Mouse (Mus musculus): Measurements from ENCODE around the gene Flnc.

Gene Flnc

DNA sequence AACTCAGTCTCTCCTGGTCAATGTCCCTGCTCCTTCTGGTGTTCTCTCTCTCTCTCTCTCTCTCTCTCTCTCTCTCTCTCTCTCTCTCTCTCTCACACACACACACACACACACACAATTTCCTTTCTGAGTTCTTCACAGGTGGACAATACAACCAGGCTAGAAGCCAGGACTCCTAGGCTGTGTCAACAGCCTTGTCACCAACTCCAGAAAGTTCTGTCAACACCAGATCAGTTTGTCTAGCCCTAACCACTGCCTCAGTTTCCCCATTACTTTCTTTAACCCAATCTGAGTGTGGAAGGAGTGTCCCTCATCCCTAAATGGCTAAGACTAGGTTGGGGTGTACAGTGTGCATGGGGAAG lies 399 bp upstream of the Flnc start:
- DNase-seq: no peak

DNA sequence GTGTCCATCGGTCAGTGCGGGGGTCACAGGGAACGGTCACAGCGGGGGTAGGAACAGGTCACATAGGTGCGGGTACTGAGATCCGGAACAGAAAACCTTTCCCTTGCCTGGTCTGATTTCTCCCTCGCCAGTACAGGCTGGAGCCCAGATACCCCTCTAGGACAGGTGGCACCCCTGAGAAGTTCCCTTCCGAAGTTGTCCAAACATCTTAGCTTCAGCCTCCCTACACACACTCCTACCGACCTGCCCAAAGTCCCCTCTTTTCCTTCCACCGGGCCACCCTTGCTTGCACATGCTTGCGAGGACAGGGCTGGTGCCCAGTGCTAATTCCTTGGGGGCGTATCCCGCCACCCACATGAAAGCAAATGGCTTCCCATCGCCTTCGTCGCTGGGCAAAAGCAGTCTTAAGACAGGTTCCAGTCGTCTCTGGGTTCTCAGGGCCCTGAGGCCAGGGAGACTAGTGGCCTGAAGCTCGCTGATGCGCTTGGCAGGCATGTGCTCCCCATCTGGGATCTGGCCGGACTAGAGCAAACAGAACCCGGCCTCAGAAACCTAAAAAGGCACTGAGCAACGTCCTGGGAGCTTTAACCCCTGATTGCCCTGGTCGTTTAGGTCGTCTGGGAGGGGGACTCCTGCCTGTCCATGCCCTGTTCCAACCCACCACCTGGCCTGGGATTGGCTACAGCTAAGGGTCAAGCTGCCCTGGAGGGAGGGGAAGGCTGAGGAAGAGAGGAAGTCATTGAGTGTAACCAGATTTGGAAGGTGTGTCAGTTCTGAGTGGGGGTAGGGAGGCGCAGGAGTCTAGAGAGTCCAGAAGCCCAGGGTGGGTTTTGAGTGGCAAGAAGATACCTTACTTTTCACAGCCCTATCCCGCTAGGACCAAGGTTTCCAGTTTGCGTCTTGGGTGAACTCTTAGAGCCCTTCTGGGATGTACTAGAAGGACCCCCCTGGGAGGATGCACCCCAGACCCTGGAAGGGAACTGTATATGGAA lies 1.0 kb downstream of the Flnc start:
- DNase-seq: no peak

DNA sequence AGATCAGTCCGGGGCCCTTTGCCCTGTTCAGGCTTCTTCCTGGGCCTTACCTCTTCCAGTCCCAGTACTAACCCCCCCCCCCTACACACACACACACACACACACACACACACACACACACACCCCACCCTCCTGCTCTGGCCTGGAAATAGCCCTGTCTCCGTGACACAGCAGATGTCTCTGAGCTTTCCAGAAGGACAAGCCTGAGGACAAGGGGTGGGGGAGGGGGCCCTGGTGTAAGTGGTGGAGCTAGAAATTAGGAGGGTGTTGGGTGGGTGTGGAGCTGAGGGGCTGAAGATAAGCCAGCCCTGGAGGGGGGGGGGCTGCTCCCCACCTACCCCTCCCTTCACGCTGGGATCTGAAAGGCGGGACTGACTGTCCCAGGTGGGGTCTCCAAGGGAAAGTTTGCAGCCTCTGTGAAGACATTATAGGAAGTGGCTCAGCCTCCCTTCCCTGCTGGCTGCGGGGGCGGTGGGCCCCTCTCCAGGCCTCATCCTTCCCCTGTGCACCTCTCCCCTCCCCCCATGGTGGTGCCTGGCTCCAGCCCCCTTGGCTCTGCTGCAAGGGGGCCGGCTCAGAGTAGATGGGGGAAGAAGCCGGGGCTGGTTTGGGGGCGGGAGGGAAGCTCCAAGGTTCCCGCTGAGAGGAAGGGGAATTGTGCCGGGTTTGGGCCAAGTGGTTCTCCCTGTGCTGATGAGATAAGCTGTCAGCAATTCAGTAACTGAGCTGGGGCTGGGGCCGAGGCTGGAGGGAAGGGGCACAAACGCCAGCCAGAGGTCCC lies 2.0 kb downstream of the Flnc start:
- no peak for DNase-seq

DNA sequence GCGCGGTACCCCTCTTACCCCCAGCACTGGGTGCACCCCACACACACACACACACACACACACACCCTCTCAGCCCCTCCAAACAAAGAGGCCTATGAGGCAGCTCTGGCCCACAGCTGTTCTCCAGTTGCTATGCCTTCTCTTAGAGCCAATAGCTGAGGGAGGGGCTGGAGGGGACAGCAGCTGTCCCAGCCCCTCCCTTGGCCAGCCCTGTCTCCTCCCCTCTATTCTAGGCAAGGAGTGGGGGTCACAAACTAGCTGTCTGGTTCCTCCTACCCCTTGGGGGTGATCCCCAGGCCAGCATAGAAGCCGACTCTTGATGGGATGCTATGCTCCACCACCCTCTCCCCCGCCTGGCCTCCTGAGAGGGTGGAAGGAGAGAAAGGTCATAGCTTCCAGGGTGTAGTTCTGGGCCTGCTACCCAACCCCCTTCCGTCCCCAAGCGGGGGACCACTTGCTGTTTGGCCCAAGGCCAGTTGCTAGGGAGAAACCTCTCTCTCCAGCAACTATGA lies 2.9 kb downstream of the Flnc start:
- no peak for DNase-seq

DNA sequence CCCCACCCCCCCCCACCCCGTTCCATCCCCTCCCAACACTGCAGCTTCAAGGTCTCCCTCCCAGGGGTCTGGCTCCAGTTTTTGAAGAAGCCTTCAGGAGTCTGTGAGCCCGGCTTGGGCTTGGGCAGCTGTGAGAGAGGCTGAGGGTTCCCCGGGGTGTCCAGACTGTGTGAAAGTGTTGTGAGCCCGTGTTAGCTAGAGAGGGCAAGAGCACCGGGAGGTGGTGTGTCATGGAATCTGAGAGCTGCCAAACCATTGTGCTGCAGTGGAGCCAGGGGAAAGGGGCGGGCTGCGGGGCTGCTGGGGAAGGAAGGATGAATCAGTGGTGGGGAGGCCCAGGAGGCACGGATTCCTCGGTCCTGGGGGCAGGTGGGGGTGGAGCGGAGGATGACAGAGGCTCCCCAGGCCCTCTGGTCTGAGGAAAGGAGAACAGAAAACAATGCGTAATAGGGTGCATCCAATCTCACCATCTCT lies 3.4 kb downstream of the Flnc start:
- no peak for DNase-seq

DNA sequence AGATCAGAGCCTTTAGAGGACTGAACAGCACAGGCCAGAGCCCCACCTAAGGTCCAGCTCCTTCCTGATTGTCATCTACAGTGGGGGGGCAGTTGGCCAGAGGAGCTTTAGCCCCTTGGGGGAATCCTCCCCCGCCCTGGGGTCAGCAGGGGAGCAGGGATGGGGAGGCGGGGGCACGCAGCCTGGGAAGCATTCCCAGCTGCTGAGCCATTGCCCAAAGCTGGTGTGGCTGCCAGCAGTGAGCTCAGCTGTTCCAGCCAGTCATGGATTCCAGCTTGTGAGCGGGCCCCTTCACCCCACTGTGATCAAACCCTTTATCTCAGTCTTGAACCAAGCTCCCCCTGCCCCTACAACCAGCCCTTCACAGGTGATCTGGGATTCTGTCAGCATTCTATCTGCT lies 6.2 kb downstream of the Flnc start:
- DNase-seq: no peak

DNA sequence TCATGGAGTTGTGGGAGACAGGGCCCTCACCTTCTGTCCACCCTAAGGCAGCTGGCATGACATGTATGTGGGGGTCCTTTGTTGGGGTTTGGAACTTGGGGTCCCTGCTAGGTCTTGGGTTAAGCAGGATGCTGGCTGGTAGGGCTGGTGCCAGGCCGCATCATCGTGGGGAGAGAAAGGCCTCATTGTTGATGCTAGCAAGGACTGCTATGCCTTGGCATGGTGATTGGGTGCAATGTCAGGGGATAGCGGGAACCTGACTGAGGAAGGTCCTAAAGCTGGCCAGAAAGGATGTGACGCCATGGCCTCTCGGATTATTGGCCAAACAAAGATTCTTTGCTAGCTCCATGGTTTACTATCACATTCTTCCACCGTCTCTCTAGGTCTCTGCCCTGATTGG lies 6.7 kb downstream of the Flnc start:
- DNase-seq: no peak

DNA sequence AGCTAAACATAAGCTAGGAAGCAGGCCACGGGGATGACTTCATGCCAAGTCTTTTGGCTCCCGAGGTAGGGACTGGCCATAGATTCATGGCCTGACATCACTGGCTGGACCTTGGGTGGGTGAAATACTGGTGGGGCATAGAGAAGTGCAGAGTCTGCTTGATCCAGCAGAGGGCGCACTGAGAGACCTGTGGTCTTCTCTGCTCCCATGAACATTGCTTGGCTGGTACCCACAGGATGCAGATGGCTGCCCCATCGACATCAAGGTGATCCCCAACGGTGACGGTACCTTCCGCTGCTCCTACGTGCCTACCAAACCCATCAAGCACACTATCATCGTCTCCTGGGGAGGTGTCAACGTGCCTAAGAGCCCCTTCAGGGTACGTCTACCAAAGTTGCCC lies 11.7 kb downstream of the Flnc start:
- peak; percentile 48 for DNase-seq

DNA sequence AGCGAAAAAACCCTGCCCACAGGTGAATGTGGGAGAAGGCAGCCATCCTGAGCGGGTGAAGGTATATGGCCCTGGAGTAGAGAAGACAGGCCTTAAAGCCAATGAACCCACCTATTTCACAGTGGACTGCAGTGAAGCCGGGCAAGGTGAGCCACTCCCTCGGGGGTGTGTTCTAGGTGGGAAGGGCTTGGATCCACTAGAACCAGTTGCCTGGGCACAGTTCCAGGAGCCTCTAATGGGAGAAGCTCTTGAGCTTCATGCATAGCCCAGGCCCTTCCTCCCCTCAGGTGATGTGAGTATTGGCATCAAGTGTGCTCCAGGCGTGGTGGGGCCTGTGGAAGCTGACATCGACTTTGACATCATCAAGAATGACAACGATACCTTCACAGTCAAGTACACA lies 12.3 kb downstream of the Flnc start:
- no peak for DNase-seq

DNA sequence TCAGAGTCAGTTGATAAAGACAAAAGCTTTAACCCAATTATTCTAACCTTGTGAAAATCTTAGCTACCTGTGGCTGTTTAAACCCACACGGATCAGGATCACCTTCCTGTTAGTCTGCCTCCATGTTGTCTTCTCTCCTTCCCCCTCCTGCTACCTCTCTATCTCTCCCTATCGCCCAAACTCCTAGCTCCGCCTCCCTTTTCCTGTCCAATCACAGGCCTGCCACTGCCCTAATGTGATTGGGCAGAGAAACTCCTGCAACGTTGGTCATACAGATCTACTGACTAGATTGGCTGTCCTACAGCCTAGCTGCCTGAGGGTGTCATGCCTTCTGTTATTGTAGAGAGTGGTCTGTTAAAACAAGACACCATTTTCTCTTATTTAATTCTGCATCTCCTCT lies 16.8 kb downstream of the Flnc start:
- no peak for DNase-seq

DNA sequence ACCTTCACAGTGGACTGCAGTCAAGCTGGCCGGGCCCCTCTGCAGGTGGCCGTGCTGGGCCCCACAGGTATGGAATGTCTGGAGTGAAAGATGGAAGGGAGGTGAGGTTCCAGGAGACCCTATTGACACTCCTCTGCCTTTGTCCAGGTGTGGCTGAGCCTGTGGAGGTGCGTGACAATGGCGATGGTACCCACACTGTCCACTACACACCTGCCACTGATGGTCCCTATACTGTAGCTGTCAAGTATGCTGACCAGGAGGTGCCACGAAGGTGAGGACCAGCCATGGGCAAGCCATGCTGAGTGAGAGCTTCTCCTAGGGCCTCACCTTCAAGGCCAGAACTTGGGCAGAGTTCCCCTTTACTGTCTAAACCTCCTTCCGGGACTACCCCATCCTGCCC lies 17.6 kb downstream of the Flnc start:
- no peak for DNase-seq

DNA sequence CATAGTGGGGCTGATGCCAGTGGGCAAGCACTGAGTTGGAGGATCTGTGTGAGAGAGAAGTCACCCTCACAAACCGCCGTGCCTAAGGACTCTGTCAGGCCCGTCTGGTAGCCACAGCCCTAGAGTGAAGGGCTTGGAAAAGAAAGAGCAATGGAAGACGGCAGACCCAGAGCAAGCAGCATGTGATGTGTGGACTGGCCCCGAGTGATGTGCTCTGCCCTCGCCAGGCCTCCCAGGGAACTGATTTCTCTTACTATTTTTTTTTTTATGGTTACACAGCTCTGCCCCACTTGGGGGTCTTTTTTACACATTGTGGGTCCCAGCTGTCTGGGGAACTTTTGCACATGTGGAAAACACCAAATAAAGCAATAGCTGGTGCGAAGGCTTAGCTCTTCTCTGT lies 28.4 kb downstream of the Flnc start:
- no peak for DNase-seq

DNA sequence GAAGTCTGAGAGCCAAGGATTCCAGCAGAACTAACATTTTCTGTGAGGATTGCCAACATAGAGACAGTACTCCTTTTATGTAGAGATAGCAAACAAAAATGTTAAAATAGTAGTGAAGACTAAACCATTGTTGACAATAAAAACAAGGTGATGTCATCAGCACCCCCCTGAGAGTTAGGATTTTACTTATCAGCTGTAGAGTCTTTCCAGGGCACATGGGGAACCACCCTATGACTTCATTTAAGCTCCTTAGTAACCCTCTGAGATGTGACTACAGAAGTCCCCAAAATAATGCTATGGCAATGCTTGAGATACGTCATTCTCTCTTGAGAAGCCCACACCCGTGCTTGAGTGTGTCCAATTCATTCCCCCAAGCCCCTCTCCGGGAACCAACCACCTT lies 30.3 kb downstream of the Flnc start:
- no peak for DNase-seq

DNA sequence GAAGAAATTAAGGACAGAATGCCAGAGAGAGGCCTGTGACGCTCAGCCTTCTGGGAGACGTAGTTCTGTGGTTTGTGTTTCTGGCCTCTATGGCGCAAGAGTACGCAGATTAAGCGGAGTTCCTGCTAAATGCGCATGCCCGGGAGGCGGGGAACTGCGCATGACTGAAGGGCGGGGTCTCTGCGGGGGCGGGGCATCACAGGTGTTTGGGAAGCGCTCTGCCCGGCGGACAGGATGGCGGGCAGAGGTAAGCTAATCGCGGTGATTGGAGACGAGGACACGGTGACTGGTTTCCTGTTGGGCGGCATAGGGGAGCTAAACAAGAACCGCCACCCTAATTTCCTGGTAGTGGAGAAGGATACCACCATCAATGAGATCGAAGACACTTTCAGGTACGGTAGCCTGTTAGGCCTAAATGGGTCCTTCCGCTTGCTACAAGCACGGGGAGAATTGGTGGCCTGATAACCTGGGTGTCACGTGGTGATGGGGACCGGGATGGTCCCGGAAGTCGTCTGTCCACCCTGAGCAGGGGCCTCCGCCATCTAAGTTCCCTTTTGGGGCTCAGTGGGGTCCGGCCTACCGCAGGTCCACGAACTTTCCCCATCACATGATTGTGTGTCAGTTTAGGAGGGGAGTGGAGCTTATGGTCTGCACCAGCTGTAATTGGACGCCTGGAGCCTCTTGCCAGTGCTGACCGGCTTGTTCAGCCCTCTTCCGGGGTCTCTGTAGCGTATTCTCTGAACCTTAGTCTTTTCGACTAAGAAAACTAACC lies 34.7 kb downstream of the Flnc start, which contains the start of gene Atp6v1f:
Gene Atp6v1f (plus strand): TSS at position 136 of the 772 bp plus-strand sequence.
- peak; percentile 95 for DNase-seq

DNA sequence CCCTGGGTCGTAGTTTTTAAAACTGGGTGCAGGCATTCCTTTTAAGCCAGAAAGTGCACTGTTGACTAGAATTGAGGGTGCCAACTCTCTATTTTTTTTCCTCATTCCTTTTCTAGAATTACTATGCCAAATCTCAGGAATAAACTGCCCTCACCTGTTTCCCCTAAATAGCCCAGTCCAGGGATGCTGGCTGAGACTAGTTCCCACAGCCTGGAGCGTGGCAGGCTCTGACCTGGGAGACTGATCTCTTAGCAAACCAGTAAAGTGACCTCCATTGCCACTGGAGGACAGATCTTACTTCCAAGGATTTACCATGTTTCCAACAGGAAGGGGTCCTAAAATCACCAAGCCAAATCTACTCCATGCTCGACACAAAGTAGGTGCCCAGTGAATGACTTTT lies 35.8 kb downstream of the Flnc start:
- peak; percentile 58 for DNase-seq

DNA sequence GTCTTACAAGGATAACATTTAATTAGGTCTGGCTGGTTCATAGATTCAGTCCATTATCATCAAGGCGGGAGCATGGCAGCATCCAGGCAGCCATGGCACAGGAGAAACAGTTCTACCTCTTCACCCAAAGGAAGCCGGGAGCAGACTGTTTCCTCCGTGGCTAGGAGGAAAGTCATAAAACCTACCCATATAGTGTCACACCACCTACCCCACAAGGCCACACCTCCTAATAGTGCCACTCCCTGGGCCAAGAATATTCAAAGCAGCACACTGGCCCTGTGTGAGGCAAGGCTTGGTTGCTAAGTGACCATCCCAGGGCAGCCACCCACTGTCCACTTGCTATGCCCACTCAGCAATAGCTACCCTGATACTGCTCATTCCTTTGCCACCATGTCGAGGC lies 38.1 kb downstream of the Flnc start, which contains the start of gene Atp6v1fnb:
Gene Atp6v1fnb (plus strand): TSS at position 301 of the 400 bp plus-strand sequence.
- DNase-seq: no peak

DNA sequence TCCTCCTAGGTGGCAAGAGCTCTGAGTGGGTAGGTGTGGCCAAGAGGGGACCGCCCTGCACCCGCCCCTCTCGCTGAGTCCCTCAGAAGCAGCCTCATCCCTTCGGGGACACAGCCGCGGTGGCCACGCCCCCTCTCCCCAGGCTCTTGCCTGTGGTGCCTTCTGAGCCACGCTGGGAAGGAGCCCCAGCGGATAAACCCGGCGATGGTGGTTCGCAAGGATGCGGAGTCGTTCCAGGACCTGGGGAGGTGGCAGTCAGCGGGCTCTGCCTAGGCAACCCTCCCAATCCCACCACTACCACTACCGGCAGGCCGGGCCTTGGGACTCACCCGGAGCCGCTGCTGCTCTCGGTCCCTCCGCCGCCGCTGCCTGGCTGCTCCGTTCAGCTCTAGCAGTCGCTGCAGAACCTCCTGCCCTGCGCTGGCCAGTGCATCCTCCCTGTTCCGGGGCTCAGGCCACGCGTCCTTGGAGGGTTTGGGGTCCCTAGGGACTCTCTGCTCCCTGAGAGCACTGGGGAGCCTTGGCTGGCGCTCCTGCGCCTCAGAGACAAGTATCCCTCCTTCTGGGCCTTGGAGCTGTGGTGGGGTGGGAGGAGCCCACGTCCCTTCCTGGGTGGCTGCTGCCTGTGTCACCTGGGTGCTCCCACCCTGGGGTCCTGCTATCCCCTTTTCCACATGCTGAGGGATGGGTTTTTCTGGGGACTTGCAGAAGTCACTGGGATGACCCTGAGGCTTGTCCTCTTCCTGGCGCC lies 41.1 kb downstream of the Flnc start:
- DNase-seq: peak; percentile 90

DNA sequence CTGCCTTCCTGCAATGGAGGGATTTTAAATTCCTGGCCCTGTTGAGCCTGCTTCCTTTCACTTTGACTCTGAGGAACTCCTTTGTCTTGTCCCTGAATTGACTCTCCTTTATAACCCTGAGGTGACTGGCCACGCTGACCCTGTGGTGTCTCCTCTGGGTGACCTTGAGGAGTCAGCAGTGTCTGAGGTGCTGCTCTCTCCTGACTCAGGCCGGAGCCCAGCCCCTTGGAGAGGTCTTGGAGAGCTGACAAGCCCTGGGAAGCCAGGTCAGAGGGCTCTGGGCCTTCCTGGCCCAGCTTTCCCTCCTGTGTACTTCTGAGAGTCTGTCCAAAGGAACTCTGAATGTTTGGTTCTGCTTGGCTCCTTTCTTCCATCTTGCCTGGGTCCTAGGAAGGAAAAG lies 41.7 kb downstream of the Flnc start:
- DNase-seq: peak; percentile 83

DNA sequence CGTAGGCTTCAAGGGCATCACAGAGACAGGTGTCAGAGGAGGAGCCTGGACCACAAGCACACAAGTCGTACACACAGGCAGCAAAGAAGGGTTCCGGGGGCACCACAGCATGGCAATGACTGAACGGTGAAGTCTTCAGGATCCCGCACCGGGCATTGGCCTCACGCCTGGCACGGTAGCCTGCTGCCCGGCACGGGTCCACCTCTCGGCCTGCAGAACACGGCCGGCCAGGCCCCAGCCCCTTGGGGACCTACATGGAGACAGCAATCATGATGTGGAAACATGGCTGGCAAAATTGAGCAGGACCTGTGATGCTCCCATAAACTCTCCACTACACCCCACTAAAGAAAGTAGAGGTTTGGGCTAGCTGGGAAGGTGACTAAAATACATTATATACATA lies 49.6 kb downstream of the Flnc start:
- no peak for DNase-seq

DNA sequence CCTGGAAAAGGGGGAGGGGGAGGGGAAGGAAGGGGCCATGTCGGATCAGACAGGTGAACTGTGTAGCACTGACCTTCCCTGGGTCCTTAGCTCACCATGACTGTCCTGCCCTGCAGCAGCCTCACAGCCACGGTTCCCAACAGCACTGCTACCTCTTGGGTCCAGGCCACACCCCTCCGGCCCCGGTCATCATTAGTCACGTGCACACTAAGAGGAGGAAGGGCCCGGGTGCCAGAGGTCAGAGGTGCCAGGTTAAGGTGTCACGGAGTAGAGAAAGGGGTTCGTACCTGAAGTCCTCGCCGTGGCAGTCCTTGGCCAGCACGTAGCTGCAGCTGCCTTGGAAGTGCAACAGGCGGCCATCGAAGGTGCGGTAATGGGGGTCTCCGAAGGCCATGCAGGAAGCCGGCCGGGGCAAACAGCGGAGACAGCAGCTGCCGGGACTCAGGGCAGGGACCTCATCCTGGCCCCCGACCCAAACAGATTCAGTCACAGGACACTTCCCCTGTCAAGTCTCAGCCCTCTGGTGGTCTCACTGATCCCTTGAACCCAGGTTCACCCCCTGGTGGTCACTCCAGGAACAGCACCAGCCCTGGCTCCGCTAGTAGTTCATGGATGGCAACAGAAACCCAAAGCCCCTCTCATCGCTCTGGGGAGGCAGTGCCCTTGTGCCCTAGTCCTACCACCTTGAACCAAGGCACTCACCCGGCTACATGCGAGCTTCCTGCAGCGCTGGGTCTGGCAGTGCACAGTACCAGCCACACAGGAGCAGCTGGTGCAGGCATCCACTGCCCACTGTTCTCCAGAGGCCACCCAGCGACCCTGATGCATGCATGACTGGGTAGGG lies 51.9 kb downstream of the Flnc start:
- DNase-seq: peak; percentile 60

DNA sequence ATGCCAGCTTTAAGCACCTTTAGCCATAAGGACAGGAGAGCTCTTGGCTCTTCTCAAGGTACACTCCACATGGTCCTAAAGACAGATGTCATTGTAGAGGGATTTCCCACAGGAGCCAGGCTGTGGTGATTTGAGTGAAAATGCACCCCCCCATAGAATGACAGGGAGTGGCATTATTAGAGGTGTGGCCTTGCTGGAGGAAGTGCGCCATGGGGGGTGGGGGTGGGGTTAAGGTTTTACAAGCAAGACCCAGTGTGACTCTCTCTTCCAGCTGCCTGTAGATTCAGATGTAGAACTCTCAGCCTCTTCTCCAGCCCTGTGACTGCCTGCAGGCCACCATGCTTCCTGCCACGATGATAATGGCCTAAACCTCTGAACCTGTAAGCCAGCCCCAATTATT lies 52.9 kb downstream of the Flnc start:
- no peak for DNase-seq

All from kidney, adult 9 months (tissue).